Mouse (Mus musculus) liver, embryonic 15.5 days (tissue): ENCODE measurements around the gene Pde12. TPM values are rescaled to one million over a fixed set of nuclear protein-coding genes. Genes with fewer than 3 reads are reported as not detected.

Experiments
- ATAC-seq: fragments of 200-750 bp; cut with Nextera tagmentation; 2 replicates; pipeline ENCODE4 v1.8.0; 2017; ENCODE audit warnings: moderate number of reproducible peaks, mild to moderate bottlenecking, moderate library complexity; ENCODE audit not compliant: insufficient read depth
- H3K27ac ChIP-seq: fragments of 300-500 bp; sonication (generic); replicated peaks from 2 replicates; pipeline ENCODE4 v1.5.1; 2015; ENCODE audit warnings: mild to moderate bottlenecking, inconsistent platforms
- H3K27me3 ChIP-seq: fragments of 300-500 bp; sonication (generic); 2 replicates; pipeline ENCODE4 v1.6.1; 2015; ENCODE audit warnings: mild to moderate bottlenecking, inconsistent platforms
- H3K36me3 ChIP-seq: fragments of 300-500 bp; sonication (generic); replicated peaks from 2 replicates; pipeline ENCODE4 v1.6.1; 2015; ENCODE audit warnings: moderate library complexity, mild to moderate bottlenecking, inconsistent platforms
- H3K4me1 ChIP-seq: fragments of 300-500 bp; sonication (generic); replicated peaks from 2 replicates; pipeline ENCODE4 v1.6.1; 2015; ENCODE audit warnings: inconsistent platforms
- H3K4me2 ChIP-seq: fragments of 300-500 bp; sonication (generic); 2 replicates; pipeline ENCODE4 v1.6.1; 2015; ENCODE audit warnings: moderate library complexity, mild to moderate bottlenecking, inconsistent platforms
- H3K4me3 ChIP-seq: fragments of 300-500 bp; sonication (generic); replicated peaks from 2 replicates; pipeline ENCODE4 v1.5.1; 2015; ENCODE audit warnings: mild to moderate bottlenecking, inconsistent platforms
- H3K9ac ChIP-seq: fragments of 300-500 bp; sonication (generic); 2 replicates; pipeline ENCODE4 v1.6.1; 2015; ENCODE audit warnings: moderate library complexity, mild to moderate bottlenecking, inconsistent platforms
- H3K9me3 ChIP-seq: fragments of 300-500 bp; sonication (generic); replicated peaks from 2 replicates; pipeline ENCODE4 v1.6.1; 2016; ENCODE audit warnings: inconsistent platforms
- WGBS: fragments of 180-500 bp; shearing (Covaris S2); methylation state at CpG from one replicate; pipeline ENCODE4 v1.1.7; 2015; ENCODE audit warnings: mixed read lengths; ENCODE audit not compliant: insufficient replicate concordance; 5-methylcytosine and 5-hydroxymethylcytosine counted together
- microRNA-seq: library from miRNA; unstranded; fragments of <30 nt; microRNA quantifications from one replicate; pipeline ENCODE4, GENCODE M21; 2016
- polyA plus RNA-seq: library from polyadenylated mRNA; unstranded; fragments of >200 nt; fragmentation: Nextera tagmentation; extraction: Ambion mirVana; gene quantifications from 2 replicates; pipeline ENCODE4 v1.2.1, GENCODE M21; 2015

Gene Pde12
- polyA plus RNA-seq, 1 experiment from 2014 or later, result 6.0 TPM

DNA sequence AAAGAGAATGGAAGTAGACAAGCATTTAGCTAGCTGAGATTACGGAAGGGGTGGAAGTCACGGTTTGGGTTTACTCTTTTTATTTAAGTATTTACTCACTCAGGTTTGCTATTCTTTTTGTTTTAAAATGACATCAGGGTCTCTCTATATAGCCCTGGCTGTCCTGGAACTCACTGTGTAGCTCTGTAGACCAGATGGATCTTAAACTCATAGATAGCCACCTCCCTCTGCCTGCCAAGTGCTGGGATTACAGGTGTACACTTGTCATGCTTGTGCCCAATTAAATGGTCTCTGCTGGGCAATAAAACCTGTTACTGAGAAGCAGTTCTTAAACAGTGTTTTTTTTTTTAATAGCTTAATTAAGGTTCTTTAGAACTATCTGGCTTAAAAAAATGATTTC lies 29.7 kb downstream of the Pde12 start:
- ATAC-seq, result no peak
- 57% methylated on average over 2 of the region's 2 CpGs for WGBS

DNA sequence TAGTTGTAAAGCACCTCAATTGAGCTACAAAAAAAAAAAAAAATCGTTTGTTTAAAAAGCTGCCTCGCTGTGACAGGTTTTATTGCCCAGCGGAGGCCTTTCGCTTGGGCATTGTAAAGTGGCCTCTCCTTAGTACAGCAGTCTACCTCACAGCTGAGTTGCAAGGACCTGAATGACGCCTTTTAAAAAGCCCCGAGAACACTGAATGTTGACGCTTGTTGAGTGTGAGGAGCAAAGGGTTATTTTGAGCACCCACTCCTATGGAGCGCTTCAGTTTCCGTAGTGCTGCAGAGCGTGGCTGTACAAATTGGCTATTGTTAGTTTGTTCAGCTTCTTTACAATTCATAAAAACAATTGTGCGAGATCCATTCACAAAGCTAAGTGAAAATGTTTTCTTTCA lies 30.4 kb downstream of the Pde12 start:
- H3K27me3 ChIP-seq, result no peaks in the 10 kb centered on the region
- ATAC-seq, result no peak
- peak overlapping the region; percentile 86 for H3K4me2 ChIP-seq
- H3K4me1 ChIP-seq, result peaks cover 38% of the 10 kb centered on the region
- H3K4me3 ChIP-seq, result peak overlapping the region; percentile 81
- 0 out of 2 replicates have a peak, but pooled peaks cover 3% of the 10 kb centered on the region for H3K36me3 ChIP-seq
- H3K9ac ChIP-seq, result peak overlapping the region; percentile 88
- WGBS, result 3% methylated on average over 11 of the region's 11 CpGs
- no peaks in the 10 kb centered on the region for H3K9me3 ChIP-seq
- H3K27ac ChIP-seq, result peak overlapping the region; percentile 95

More for the DNA sequence above, 29.7 kb downstream of the Pde12 start:
- Histone ChIP-seq H3K4me1 (peaks cover 38% of the 10 kb centered on the region), H3K4me2 (peak overlapping the region; percentile 86), H3K27ac (no peak overlapping the region), H3K36me3 (0 out of 2 replicates have a peak, but pooled peaks cover 3% of the 10 kb centered on the region), H3K9me3 (no peaks in the 10 kb centered on the region), H3K27me3 (no peaks in the 10 kb centered on the region), H3K4me3 (peak overlapping the region; percentile 81), H3K9ac (no peak overlapping the region)

DNA sequence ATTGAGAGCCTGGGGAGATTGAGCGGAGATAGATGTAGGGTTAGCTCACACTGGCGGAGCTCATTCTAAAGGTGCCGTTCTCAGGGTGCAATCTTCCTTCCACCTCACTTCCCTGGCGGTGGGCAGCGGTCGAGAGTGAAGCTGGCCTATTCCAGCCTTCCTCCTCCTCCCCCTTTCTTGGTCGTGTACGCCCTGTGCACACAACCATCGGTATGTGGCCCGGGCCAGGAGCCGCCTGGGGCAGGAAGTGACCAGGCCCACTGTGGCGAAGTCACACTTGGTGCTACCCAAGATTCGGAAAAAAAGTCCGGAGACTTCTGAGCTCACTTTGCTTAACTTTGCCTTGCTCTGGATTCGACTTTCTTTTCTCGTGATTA lies 31.0 kb downstream of the Pde12 start:
- Histone ChIP-seq H3K9me3 (no peaks in the 10 kb centered on the region), H3K27ac (peak overlapping the region; percentile 95), H3K4me2 (peak overlapping the region; percentile 86), H3K9ac (peak overlapping the region; percentile 88), H3K4me1 (peaks cover 38% of the 10 kb centered on the region), H3K27me3 (no peaks in the 10 kb centered on the region), H3K36me3 (0 out of 2 replicates have a peak, but pooled peaks cover 3% of the 10 kb centered on the region), H3K4me3 (peak overlapping the region; percentile 81)
- WGBS, result under 1% methylated on average over 16 of the region's 16 CpGs
- ATAC-seq, result no peak

DNA sequence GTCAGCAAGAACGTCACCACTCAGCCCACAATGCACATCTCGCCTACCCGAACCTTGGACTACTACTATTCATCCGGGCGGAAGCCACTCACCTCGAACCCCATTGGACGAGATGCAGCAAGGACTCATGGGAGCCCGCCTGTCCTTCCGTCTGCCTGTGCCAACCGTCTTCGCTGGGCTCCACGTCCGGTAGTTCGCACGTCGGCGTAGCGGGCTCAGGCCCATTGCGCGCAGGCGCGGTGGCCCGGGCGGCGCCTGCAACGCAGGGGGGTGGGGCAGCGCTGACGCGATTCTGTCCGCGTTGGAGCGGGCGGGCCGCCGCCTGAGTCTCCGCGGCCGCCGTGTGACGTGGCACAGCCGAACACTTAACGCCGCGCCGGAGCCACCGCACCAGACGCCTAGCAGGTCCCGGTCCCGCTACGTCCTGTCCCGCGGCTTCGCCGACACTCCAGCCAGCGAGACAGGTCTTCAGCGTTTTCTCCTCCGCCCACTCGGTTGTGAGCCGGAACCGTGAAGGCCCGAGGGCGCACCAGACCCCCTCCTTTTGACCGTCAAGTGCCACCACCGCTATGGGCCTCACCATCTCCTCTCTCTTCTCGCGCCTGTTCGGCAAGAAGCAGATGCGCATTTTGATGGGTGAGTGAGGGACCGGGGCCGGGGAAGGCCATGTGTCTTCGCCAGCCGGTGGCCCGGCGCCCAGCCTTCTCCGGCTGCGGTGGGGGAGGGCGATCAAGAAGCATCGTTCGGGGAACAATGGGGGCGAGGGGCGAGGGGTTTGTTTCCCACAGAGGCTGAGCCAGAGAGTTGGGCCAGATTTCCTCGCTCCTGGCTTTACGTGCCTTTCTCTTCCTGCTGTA lies 31.6 kb downstream of the Pde12 start, which contains the start of gene Arf4:
Arf4 (plus strand) TSS at position 224 of the 857 bp plus-strand sequence.
- Histone ChIP-seq H3K4me2 (peak within 1 kb of the TSS; percentile 86), H3K27me3 (no peaks in the 10 kb centered on the region), H3K27ac (peak within 1 kb of the TSS; percentile 95), H3K9me3 (no peaks in the 10 kb centered on the region), H3K4me1 (peaks cover 38% of the 10 kb centered on the region), H3K36me3 (0 out of 2 replicates have a peak, but pooled peaks cover 3% of the 10 kb centered on the region), H3K9ac (peak within 1 kb of the TSS; percentile 88), H3K4me3 (peak within 1 kb of the TSS; percentile 81)
- WGBS, result under 1% methylated on average over 83 of the region's 83 CpGs
- ATAC-seq, result peak; percentile 98

DNA sequence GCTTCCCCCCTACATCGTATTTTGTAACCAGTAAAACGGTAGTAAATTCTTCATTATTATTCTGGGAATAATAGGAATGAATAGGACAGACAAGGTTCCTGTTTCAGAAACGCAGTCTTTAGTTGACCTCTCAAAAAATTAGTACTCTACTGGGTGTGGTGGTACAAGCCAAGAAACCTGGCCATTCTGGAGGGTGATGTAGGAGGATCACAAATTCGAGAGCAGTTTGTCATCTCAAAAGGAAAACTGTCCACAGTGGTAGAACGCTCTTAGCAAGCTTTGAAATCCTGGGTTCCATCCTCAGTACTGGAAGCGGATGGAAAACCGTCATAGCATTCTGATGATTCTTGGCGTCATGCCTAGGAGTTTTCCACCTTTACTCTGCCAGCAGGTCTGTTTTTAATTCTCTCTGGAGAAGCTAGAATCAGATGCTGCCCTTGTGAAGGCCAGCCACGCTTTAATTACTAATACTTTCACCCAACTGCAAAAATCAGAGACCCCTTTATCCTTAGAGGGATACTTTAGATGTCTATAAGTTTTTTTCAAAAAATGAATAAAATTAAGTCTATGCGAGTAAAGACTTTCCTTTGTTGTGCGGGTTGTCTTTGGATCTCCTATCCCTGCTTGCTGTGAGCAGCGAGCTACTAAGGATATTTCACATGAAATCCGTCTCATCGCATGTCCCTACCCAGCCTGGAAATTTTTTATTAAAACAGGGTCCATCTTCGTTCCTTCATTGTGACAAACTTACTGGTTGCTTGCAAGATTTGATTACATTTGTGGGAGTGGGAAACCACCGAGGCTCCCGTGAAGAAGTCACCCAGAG lies 32.4 kb downstream of the Pde12 start:
- H3K4me1 ChIP-seq, result peaks cover 36% of the 10 kb centered on the region
- H3K9ac ChIP-seq, result peak overlapping the region; percentile 62
- H3K4me3 ChIP-seq, result peak overlapping the region; percentile 81
- 0 out of 2 replicates have a peak, but pooled peaks cover 3% of the 10 kb centered on the region for H3K36me3 ChIP-seq
- peak overlapping the region; percentile 95 for H3K27ac ChIP-seq
- H3K9me3 ChIP-seq, result no peaks in the 10 kb centered on the region
- no peaks in the 10 kb centered on the region for H3K27me3 ChIP-seq
- peak; percentile 7; the same call in 1 of the 2 replicates for ATAC-seq
- peak overlapping the region; percentile 86 for H3K4me2 ChIP-seq
- WGBS, result 22% methylated on average over 17 of the region's 17 CpGs

DNA sequence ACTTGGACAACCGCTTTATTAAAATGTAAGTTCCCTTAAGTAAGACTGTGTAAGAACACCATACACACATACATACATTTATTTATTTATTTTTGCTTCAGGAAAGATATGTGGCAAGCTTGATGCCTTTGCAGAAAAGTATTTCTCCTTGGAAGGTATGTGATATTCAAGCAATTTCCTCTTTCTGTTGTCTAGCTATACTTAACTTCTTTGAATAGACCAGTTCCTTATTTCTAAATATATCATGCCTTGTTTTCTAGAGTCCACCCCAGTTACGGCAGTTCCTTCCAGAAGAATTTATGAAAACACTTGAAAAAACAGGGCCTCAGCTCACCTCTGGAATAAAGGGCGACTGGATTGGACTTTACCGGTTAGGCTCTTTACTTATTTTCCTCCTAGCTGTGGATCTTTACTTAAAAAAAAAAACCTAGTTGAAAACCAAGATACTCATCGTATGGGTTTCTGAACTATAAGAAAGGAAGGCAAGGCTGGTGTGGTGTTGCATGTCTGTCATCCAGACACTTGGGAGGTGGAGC lies 43.0 kb downstream of the Pde12 start:
- 54% methylated on average over 5 of the region's 5 CpGs for WGBS
- ATAC-seq, result no peak
- Histone ChIP-seq H3K9ac (no peak overlapping the region), H3K4me1 (no peaks in the 10 kb centered on the region), H3K36me3 (peaks cover 68% of the 10 kb centered on the region), H3K27me3 (no peaks in the 10 kb centered on the region), H3K4me3 (no peak overlapping the region), H3K27ac (no peak overlapping the region), H3K9me3 (no peaks in the 10 kb centered on the region), H3K4me2 (no peak overlapping the region)

DNA sequence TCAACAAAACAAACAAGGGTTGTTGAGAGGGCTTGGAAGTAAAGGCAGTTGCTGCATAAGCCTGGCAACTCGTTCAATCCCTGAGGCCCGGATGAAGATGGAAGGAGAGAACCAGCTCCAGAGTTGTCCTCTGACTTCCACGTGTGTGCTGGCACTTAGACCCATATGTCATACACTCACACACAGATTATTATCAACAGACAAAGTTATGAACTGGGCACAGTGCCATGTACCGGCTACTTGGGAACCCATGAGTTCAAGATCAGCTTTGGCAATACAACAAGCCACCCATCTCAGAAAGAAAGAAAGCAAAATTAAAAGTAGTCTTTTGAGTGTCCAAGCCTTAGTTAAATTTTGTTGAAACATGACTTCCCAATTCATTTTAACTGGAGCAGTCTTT lies 44.4 kb downstream of the Pde12 start:
- H3K9ac ChIP-seq, result no peak overlapping the region

DNA sequence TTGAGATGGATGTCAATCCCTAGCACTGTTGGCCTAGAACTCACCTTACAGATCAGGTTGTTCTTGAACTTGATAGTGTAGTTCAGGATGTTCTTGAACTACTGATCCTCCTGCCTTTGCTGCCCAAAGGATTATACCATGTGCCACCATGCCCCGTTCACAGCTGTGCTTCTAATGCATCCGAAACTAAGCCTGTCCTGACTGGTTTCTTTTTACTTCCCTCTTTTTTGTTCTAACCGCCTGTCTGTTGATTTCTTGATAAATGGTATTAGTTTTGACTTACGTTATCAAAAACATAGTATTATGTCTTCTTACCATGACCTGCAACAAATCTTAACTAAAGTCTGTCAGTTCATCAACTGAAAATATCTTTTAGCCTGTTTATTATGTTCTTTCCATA lies 59.0 kb downstream of the Pde12 start:
- peaks cover 67% of the 10 kb centered on the region for H3K36me3 ChIP-seq
- no peak overlapping the region for H3K4me2 ChIP-seq
- no peaks in the 10 kb centered on the region; the same call in 1 of the 2 replicates for H3K4me1 ChIP-seq
- H3K27me3 ChIP-seq, result no peaks in the 10 kb centered on the region
- H3K9me3 ChIP-seq, result no peaks in the 10 kb centered on the region
- no peak overlapping the region for H3K4me3 ChIP-seq
- H3K27ac ChIP-seq, result no peak overlapping the region
- ATAC-seq, result no peak
- 60% methylated on average over 4 of the region's 4 CpGs for WGBS
- no peak overlapping the region for H3K9ac ChIP-seq

More for the DNA sequence above, 44.4 kb downstream of the Pde12 start:
- no peak for ATAC-seq
- Histone ChIP-seq H3K9me3 (no peaks in the 10 kb centered on the region), H3K4me3 (no peak overlapping the region), H3K36me3 (peaks cover 71% of the 10 kb centered on the region), H3K27me3 (no peaks in the 10 kb centered on the region), H3K4me2 (no peak overlapping the region), H3K27ac (no peak overlapping the region), H3K4me1 (no peaks in the 10 kb centered on the region)
- WGBS, result 67% methylated on average over 4 of the region's 4 CpGs

Small RNA genes lying within 50 kb of the gene (microRNA-seq; reads per million reads assigned to microRNA genes)
- 0.76 reads per million for gene Mir7672

Other genes with a start within 250 kb of the Pde12 start
- 8.6 and 9.1 TPM in 2 replicates for gene Slmap, start 135.0 kb downstream of the Pde12 start, polyA plus RNA-seq
- gene Dennd6a, start 96.0 kb downstream of the Pde12 start, polyA plus RNA-seq, result 10.2 and 10.8 TPM in 2 replicates
- gene Arf4, start 31.8 kb downstream of the Pde12 start, polyA plus RNA-seq, result 154 and 158 TPM in 2 replicates
- gene Dnah12, start 23.4 kb upstream of the Pde12 start, polyA plus RNA-seq, result 0.02 TPM in 2 replicates
- not detected in 2 replicates for gene Asb14, start 224.7 kb upstream of the Pde12 start, polyA plus RNA-seq